Mouse (Mus musculus): ENCODE measurements at regions not wholly inside any gene's neighbourhood (a gene's known extent, or its start where the extent isn't known, plus 50 kb on each side); places are given as distances from the start of the nearest gene placed in this dataset.

- TF ChIP-seq CTCF (IDR thresholded peaks at IDR 0.05; ENCODE audit: low read depth): no peak
- no peak overlapping the region for H3K9ac ChIP-seq
- ATAC-seq (ENCODE audit: insufficient read depth): no peak
- no peaks in the 10 kb centered on the region for H3K27me3 ChIP-seq (ENCODE audit: insufficient read depth, low read length)
- H3K4me1 ChIP-seq (ENCODE audit: insufficient read depth): no peaks in the 10 kb centered on the region
- DNase-seq: peak; percentile 15
- no peak overlapping the region for H3K27ac ChIP-seq (ENCODE audit: low read depth)
- H3K4me3 ChIP-seq (ENCODE audit: low read depth, low read length): no peak overlapping the region
- no peaks in the 10 kb centered on the region for H3K9me3 ChIP-seq (ENCODE audit: low read depth, low read length)
- H3K36me3 ChIP-seq (ENCODE audit: insufficient read depth): no peaks in the 10 kb centered on the region
- H3K4me2 ChIP-seq: no peak overlapping the region
- 67% methylated on average over 2 of the region's 2 CpGs for WGBS
Observed at GRCm38 (mm10) chr13:102319453-102319852, 373.9 kb upstream of the Cd180 start.

- Histone ChIP-seq H3K27ac (ENCODE audit: low read depth) (no peak overlapping the region), H3K4me2 (no peak overlapping the region), H3K9me3 (ENCODE audit: low read depth, low read length) (no peaks in the 10 kb centered on the region), H3K36me3 (ENCODE audit: insufficient read depth) (no peaks in the 10 kb centered on the region), H3K4me1 (ENCODE audit: insufficient read depth) (no peaks in the 10 kb centered on the region), H3K27me3 (ENCODE audit: insufficient read depth, low read length) (no peaks in the 10 kb centered on the region), H3K9ac (no peak overlapping the region), H3K4me3 (ENCODE audit: low read depth, low read length) (no peak overlapping the region)
- DNase-seq (no peak), ATAC-seq (ENCODE audit: insufficient read depth) (no peak)
- 93% methylated on average over 3 of the region's 3 CpGs for WGBS
- TF ChIP-seq CTCF (IDR thresholded peaks at IDR 0.05; ENCODE audit: low read depth): no peak
Observed at GRCm38 (mm10) chr13:102323876-102324275, 369.5 kb upstream of the Cd180 start.

GRCm38 (mm10) chr13:102326003-102326402 lies 367.4 kb upstream of the Cd180 start:
- Histone ChIP-seq H3K4me3 (ENCODE audit: low read depth, low read length) (no peak overlapping the region), H3K9ac (no peak overlapping the region), H3K9me3 (ENCODE audit: low read depth, low read length) (no peaks in the 10 kb centered on the region), H3K27me3 (ENCODE audit: insufficient read depth, low read length) (no peaks in the 10 kb centered on the region), H3K36me3 (ENCODE audit: insufficient read depth) (no peaks in the 10 kb centered on the region), H3K4me1 (ENCODE audit: insufficient read depth) (no peaks in the 10 kb centered on the region), H3K27ac (ENCODE audit: low read depth) (no peak overlapping the region), H3K4me2 (no peak overlapping the region)
- no peak for TF ChIP-seq CTCF (IDR thresholded peaks at IDR 0.05; ENCODE audit: low read depth)
- DNase-seq (no peak), ATAC-seq (ENCODE audit: insufficient read depth) (no peak)
- WGBS: 64% methylated on average over 2 of the region's 2 CpGs

GRCm38 (mm10) chr13:102326544-102326943 lies 366.8 kb upstream of the Cd180 start:
- no peak for TF ChIP-seq CTCF (IDR thresholded peaks at IDR 0.05; ENCODE audit: low read depth)
- H3K4me3 ChIP-seq (ENCODE audit: low read depth, low read length): no peak overlapping the region
- DNase-seq (no peak), ATAC-seq (ENCODE audit: insufficient read depth) (no peak)
- 71% methylated on average over 2 of the region's 2 CpGs for WGBS
- no peaks in the 10 kb centered on the region for H3K9me3 ChIP-seq (ENCODE audit: low read depth, low read length)
- no peaks in the 10 kb centered on the region for H3K27me3 ChIP-seq (ENCODE audit: insufficient read depth, low read length)
- H3K9ac ChIP-seq: no peak overlapping the region
- H3K4me1 ChIP-seq (ENCODE audit: insufficient read depth): no peaks in the 10 kb centered on the region
- H3K36me3 ChIP-seq (ENCODE audit: insufficient read depth): no peaks in the 10 kb centered on the region
- no peak overlapping the region for H3K27ac ChIP-seq (ENCODE audit: low read depth)
- H3K4me2 ChIP-seq: no peak overlapping the region

- Histone ChIP-seq H3K36me3 (ENCODE audit: insufficient read depth) (no peaks in the 10 kb centered on the region), H3K4me1 (ENCODE audit: insufficient read depth) (no peaks in the 10 kb centered on the region), H3K27me3 (ENCODE audit: insufficient read depth, low read length) (no peaks in the 10 kb centered on the region), H3K9me3 (ENCODE audit: low read depth, low read length) (no peaks in the 10 kb centered on the region; the same call in 1 of the 2 replicates), H3K4me3 (ENCODE audit: low read depth, low read length) (no peak overlapping the region), H3K9ac (no peak overlapping the region), H3K4me2 (no peak overlapping the region), H3K27ac (ENCODE audit: low read depth) (no peak overlapping the region)
- no peak for TF ChIP-seq CTCF (IDR thresholded peaks at IDR 0.05; ENCODE audit: low read depth)
- ATAC-seq (ENCODE audit: insufficient read depth) (no peak), DNase-seq (no peak)
- 48% methylated on average over 1 of the region's 1 CpGs for WGBS
Observed at GRCm38 (mm10) chr13:102333667-102334066, 359.7 kb upstream of the Cd180 start.

GRCm38 (mm10) chr13:102334131-102334534 lies 359.2 kb upstream of the Cd180 start:
- H3K4me3 ChIP-seq (ENCODE audit: low read depth, low read length): no peak overlapping the region
- no peak for TF ChIP-seq CTCF (IDR thresholded peaks at IDR 0.05; ENCODE audit: low read depth)
- H3K27me3 ChIP-seq (ENCODE audit: insufficient read depth, low read length): no peaks in the 10 kb centered on the region
- no peaks in the 10 kb centered on the region for H3K4me1 ChIP-seq (ENCODE audit: insufficient read depth)
- ATAC-seq (ENCODE audit: insufficient read depth): peak; percentile 54; the same call in 1 of the 2 replicates
- peak overlapping the region; percentile 31; the same call in 1 of the 2 replicates for H3K4me2 ChIP-seq
- H3K27ac ChIP-seq (ENCODE audit: low read depth): no peak overlapping the region
- H3K9me3 ChIP-seq (ENCODE audit: low read depth, low read length): no peaks in the 10 kb centered on the region; the same call in 1 of the 2 replicates
- no peaks in the 10 kb centered on the region for H3K36me3 ChIP-seq (ENCODE audit: insufficient read depth)
- H3K9ac ChIP-seq: no peak overlapping the region
- peak; percentile 80 for DNase-seq
- WGBS: 25% methylated on average over 13 of the region's 13 CpGs

GRCm38 (mm10) chr13:102343236-102343635 lies 350.1 kb upstream of the Cd180 start:
- 62% methylated on average over 2 of the region's 2 CpGs for WGBS

More at GRCm38 (mm10) chr13:102343236-102343635, 350.1 kb upstream of the Cd180 start:
- no peaks in the 10 kb centered on the region for H3K36me3 ChIP-seq (ENCODE audit: insufficient read depth)
- ATAC-seq (ENCODE audit: insufficient read depth): no peak
- no peaks in the 10 kb centered on the region for H3K27me3 ChIP-seq (ENCODE audit: insufficient read depth, low read length)
- H3K4me2 ChIP-seq: no peak overlapping the region
- H3K4me1 ChIP-seq (ENCODE audit: insufficient read depth): no peaks in the 10 kb centered on the region
- no peak overlapping the region for H3K27ac ChIP-seq (ENCODE audit: low read depth)
- no peak for TF ChIP-seq CTCF (IDR thresholded peaks at IDR 0.05; ENCODE audit: low read depth)
- no peaks in the 10 kb centered on the region for H3K9me3 ChIP-seq (ENCODE audit: low read depth, low read length)
- H3K9ac ChIP-seq: no peak overlapping the region
- H3K4me3 ChIP-seq (ENCODE audit: low read depth, low read length): no peak overlapping the region
- no peak for DNase-seq

Measured in lung, embryonic 14.5 days (tissue).